Mouse (Mus musculus): ENCODE measurements around the gene Zfp628. TPM values are rescaled to one million over a fixed set of nuclear protein-coding genes. Genes with fewer than 3 reads are reported as not detected.
"Not testable (repeated sequence)": the region's sequence is repeated elsewhere in the genome, so short reads cannot be mapped to it uniquely, and the experiment has no call there.

Zfp628 gene
- 7.6 and 10.6 TPM in 2 replicates for polyA plus RNA-seq (2011; ENCODE audit: insufficient read depth, insufficient read length, low replicate concordance, missing spikeins)

- WGBS: under 1% methylated on average over 56 of the region's 56 CpGs
- Histone ChIP-seq H3K27ac (ENCODE audit: control insufficient read depth, insufficient read depth, low read depth, low read length, poor library complexity) (peak within 1 kb of the TSS; percentile 93), H3K4me3 (replicated peaks; ENCODE audit: control insufficient read depth, low read depth, low read length) (peak within 1 kb of the TSS; percentile 99), H3K4me1 (ENCODE audit: control insufficient read depth, insufficient read depth, low read length) (peaks cover 2% of the 10 kb centered on the region)
- no peak for TF ChIP-seq CTCF (IDR thresholded peaks at IDR 0.05; ENCODE audit: control insufficient read depth, insufficient read depth, low read length)
- peak; percentile 81; the same call in 1 of the 2 replicates for TF ChIP-seq POLR2A (IDR thresholded peaks at IDR 0.05; ENCODE audit: borderline replicate concordance, control insufficient read depth, low read depth, low read length)
These were observed at the start of gene Zfp628 for GRCm38 (mm10) chr7:4915007-4915665. Zfp628 (plus strand) TSS chr7:4915217.

GRCm38 (mm10) chr7:4865579-4866493 is 49.2 kb upstream of the Zfp628 start:
- Histone ChIP-seq H3K4me3 (replicated peaks; ENCODE audit: control insufficient read depth, low read depth, low read length) (peak overlapping the region; percentile 78), H3K4me1 (ENCODE audit: control insufficient read depth, insufficient read depth, low read length) (no peaks in the 10 kb centered on the region; the same call in 1 of the 2 replicates), H3K27ac (ENCODE audit: control insufficient read depth, insufficient read depth, low read depth, low read length, poor library complexity) (peak overlapping the region; percentile 67)
- 4% methylated on average over 40 of the region's 40 CpGs for WGBS
- no peak for TF ChIP-seq CTCF (IDR thresholded peaks at IDR 0.05; ENCODE audit: control insufficient read depth, insufficient read depth, low read length)
- TF ChIP-seq POLR2A (IDR thresholded peaks at IDR 0.05; ENCODE audit: borderline replicate concordance, control insufficient read depth, low read depth, low read length): peak; percentile 75

GRCm38 (mm10) chr7:4866631-4867180 is 48.3 kb upstream of the Zfp628 start:
- 18% methylated on average over 10 of the region's 10 CpGs for WGBS
- no peaks in the 10 kb centered on the region; the same call in 1 of the 2 replicates for H3K4me1 ChIP-seq (ENCODE audit: control insufficient read depth, insufficient read depth, low read length)
- H3K27ac ChIP-seq (ENCODE audit: control insufficient read depth, insufficient read depth, low read depth, low read length, poor library complexity): peak overlapping the region; percentile 67; the same call in 1 of the 2 replicates
- H3K4me3 ChIP-seq (replicated peaks; ENCODE audit: control insufficient read depth, low read depth, low read length): peak overlapping the region; percentile 78
- TF ChIP-seq CTCF (IDR thresholded peaks at IDR 0.05; ENCODE audit: control insufficient read depth, insufficient read depth, low read length) (no peak), POLR2A (IDR thresholded peaks at IDR 0.05; ENCODE audit: borderline replicate concordance, control insufficient read depth, low read depth, low read length) (no peak)

- TF ChIP-seq POLR2A (IDR thresholded peaks at IDR 0.05; ENCODE audit: borderline replicate concordance, control insufficient read depth, low read depth, low read length): no peak
- TF ChIP-seq CTCF (IDR thresholded peaks at IDR 0.05; ENCODE audit: control insufficient read depth, insufficient read depth, low read length): no peak
- 58% methylated on average over 6 of the region's 6 CpGs for WGBS
- Histone ChIP-seq H3K4me1 (ENCODE audit: control insufficient read depth, insufficient read depth, low read length) (no peaks in the 10 kb centered on the region; the same call in 1 of the 2 replicates), H3K27ac (ENCODE audit: control insufficient read depth, insufficient read depth, low read depth, low read length, poor library complexity) (no peak within 1 kb of the TSS), H3K4me3 (replicated peaks; ENCODE audit: control insufficient read depth, low read depth, low read length) (no peak within 1 kb of the TSS)
These were observed 44.9 kb upstream of the Zfp628 start, which contains the start of gene Isoc2b for GRCm38 (mm10) chr7:4870133-4870532. Isoc2b (minus strand) TSS chr7:4870258.

- Histone ChIP-seq H3K27ac (ENCODE audit: control insufficient read depth, insufficient read depth, low read depth, low read length, poor library complexity) (no peak within 1 kb of the TSS), H3K4me1 (ENCODE audit: control insufficient read depth, insufficient read depth, low read length) (no peaks in the 10 kb centered on the region; the same call in 1 of the 2 replicates), H3K4me3 (replicated peaks; ENCODE audit: control insufficient read depth, low read depth, low read length) (peak within 1 kb of the TSS; percentile 78)
- TF ChIP-seq POLR2A (IDR thresholded peaks at IDR 0.05; ENCODE audit: borderline replicate concordance, control insufficient read depth, low read depth, low read length) (peak; percentile 86; the same call in 1 of the 2 replicates), CTCF (IDR thresholded peaks at IDR 0.05; ENCODE audit: control insufficient read depth, insufficient read depth, low read length) (no peak)
- under 1% methylated on average over 22 of the region's 22 CpGs for WGBS
These were observed 38.2 kb upstream of the Zfp628 start, which contains the start of gene Isoc2a for GRCm38 (mm10) chr7:4876753-4877221. Isoc2a (plus strand) TSS chr7:4877153.

GRCm38 (mm10) chr7:4877226-4877625 is 37.8 kb upstream of the Zfp628 start:
- H3K27ac ChIP-seq (ENCODE audit: control insufficient read depth, insufficient read depth, low read depth, low read length, poor library complexity): no peak overlapping the region
- H3K4me1 ChIP-seq (ENCODE audit: control insufficient read depth, insufficient read depth, low read length): no peaks in the 10 kb centered on the region; the same call in 1 of the 2 replicates
- WGBS: 1% methylated on average over 11 of the region's 11 CpGs
- TF ChIP-seq CTCF (IDR thresholded peaks at IDR 0.05; ENCODE audit: control insufficient read depth, insufficient read depth, low read length) (no peak), POLR2A (IDR thresholded peaks at IDR 0.05; ENCODE audit: borderline replicate concordance, control insufficient read depth, low read depth, low read length) (no peak)
- H3K4me3 ChIP-seq (replicated peaks; ENCODE audit: control insufficient read depth, low read depth, low read length): peak overlapping the region; percentile 78

GRCm38 (mm10) chr7:4878186-4878585 is 36.8 kb upstream of the Zfp628 start:
- Histone ChIP-seq H3K27ac (ENCODE audit: control insufficient read depth, insufficient read depth, low read depth, low read length, poor library complexity) (no peak overlapping the region), H3K4me3 (replicated peaks; ENCODE audit: control insufficient read depth, low read depth, low read length) (no peak overlapping the region), H3K4me1 (ENCODE audit: control insufficient read depth, insufficient read depth, low read length) (no peaks in the 10 kb centered on the region; the same call in 1 of the 2 replicates)
- TF ChIP-seq CTCF (IDR thresholded peaks at IDR 0.05; ENCODE audit: control insufficient read depth, insufficient read depth, low read length) (peak; percentile 53), POLR2A (IDR thresholded peaks at IDR 0.05; ENCODE audit: borderline replicate concordance, control insufficient read depth, low read depth, low read length) (no peak)

- WGBS: 89% methylated on average over 1 of the region's 1 CpGs
- not testable (repeated sequence) for H3K4me1 ChIP-seq (ENCODE audit: control insufficient read depth, insufficient read depth, low read length); H3K27ac ChIP-seq (ENCODE audit: control insufficient read depth, insufficient read depth, low read depth, low read length, poor library complexity); H3K4me3 ChIP-seq (replicated peaks; ENCODE audit: control insufficient read depth, low read depth, low read length)
These were observed 36.0 kb upstream of the Zfp628 start for GRCm38 (mm10) chr7:4879036-4879435.
